Mouse (Mus musculus) forebrain, postnatal 0 days (tissue): ENCODE results near the gene Snrpc. TPM values are rescaled to one million over a fixed set of nuclear protein-coding genes. Genes with fewer than 3 reads are reported as not detected.

Experiments used
- ATAC-seq: fragments of 200-750 bp; cut with Nextera tagmentation; 2 replicates; pipeline ENCODE4 v1.8.0; 2017; ENCODE audit warnings: mild to moderate bottlenecking, moderate library complexity
- DNase-seq: peaks from one replicate; pipeline ENCODE4 v3.0.0-alpha.2; 2015
- H3K27ac ChIP-seq: fragments of 300-500 bp; sonication (generic); 2 replicates; pipeline ENCODE4 v1.5.1; 2014; ENCODE audit warnings: low read depth, mild to moderate bottlenecking, antibody characterized with exemption, low read length, moderate library complexity, mixed read lengths
- H3K27me3 ChIP-seq: fragments of 300-500 bp; sonication (generic); 2 replicates; pipeline ENCODE4 v1.6.1; 2014; ENCODE audit warnings: mild to moderate bottlenecking, low read length, mixed read lengths; ENCODE audit not compliant: insufficient read depth
- H3K36me3 ChIP-seq: fragments of 300-500 bp; sonication (generic); 2 replicates; pipeline ENCODE4 v1.6.1; 2014; ENCODE audit warnings: mild to moderate bottlenecking, moderate library complexity; ENCODE audit not compliant: insufficient read depth
- H3K4me1 ChIP-seq: fragments of 300-500 bp; sonication (generic); 2 replicates; pipeline ENCODE4 v1.6.1; 2014; ENCODE audit warnings: antibody characterized with exemption; ENCODE audit not compliant: insufficient read depth
- H3K4me2 ChIP-seq: fragments of 300-500 bp; sonication (generic); 2 replicates; pipeline ENCODE4 v1.6.1; 2014; ENCODE audit warnings: low read depth, mild to moderate bottlenecking, moderate library complexity
- H3K4me3 ChIP-seq: fragments of 300-500 bp; sonication (generic); 2 replicates; pipeline ENCODE4 v1.5.1; 2014; ENCODE audit warnings: low read depth, low read length, mixed read lengths
- H3K9ac ChIP-seq: fragments of 300-500 bp; sonication (generic); 2 replicates; pipeline ENCODE4 v1.6.1; 2014; ENCODE audit warnings: mild to moderate bottlenecking
- H3K9me3 ChIP-seq: fragments of 300-500 bp; sonication (generic); 2 replicates; pipeline ENCODE4 v1.6.1; 2016; ENCODE audit warnings: low read length
- CTCF ChIP-seq: sonication (generic); IDR thresholded peaks from 2 replicates; pipeline ENCODE4 v1.5.1; 2016; ENCODE audit warnings: antibody characterized with exemption, control low read depth, low read depth
- WGBS: fragments of 180-500 bp; shearing (Covaris S2); extraction: QIAGEN DNeasy Blood & Tissue Kit; methylation state at CpG from one replicate; pipeline ENCODE4 v1.1.7; 2014; 5-methylcytosine and 5-hydroxymethylcytosine counted together
- polyA plus RNA-seq: library from polyadenylated mRNA; unstranded; fragments of >200 nt; fragmentation: Nextera tagmentation; extraction: Ambion mirVana; gene quantifications from 2 replicates; pipeline ENCODE4 v1.2.1, GENCODE M21; 2015
- total RNA-seq: library from RNA; depleted of rRNA; stranded (reverse); fragments of >200 nt; gene quantifications from 2 replicates; pipeline ENCODE4 v1.2.3, GENCODE M21; 2014

Gene Snrpc
- total and polyA plus RNA-seq, 2 experiments from 2014 or later, result 137 to 259 TPM

DNA sequence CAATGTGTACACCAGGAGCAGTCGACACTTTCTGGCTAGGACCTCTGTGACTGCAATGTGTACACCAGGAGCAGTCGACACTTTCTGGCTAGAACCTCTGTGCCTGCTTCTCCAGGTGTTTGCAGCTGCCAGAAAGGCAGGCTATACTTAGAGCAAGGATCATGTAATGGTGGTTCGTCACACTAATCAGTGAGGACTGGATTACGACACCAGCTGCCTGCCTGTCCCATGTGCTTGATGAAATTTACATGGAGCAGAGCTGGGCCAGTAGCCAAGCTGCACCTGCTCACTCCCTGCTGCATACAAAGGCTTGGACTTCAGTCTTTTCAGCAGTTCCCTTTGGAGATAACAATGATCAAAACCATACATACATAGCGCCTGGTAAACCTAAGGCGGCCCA, 41.2 kb upstream of the Snrpc start:
- no peaks in the 10 kb centered on the region for H3K27me3 ChIP-seq
- H3K27ac ChIP-seq, result peak overlapping the region; percentile 74
- TF ChIP-seq CTCF, result no peak
- 0 out of 2 replicates have a peak overlapping the region, but pooled peaks have one; percentile 11 for H3K4me2 ChIP-seq
- no peaks in the 10 kb centered on the region for H3K36me3 ChIP-seq
- no peak overlapping the region for H3K4me3 ChIP-seq
- no peaks in the 10 kb centered on the region for H3K9me3 ChIP-seq
- peaks cover 19% of the 10 kb centered on the region for H3K4me1 ChIP-seq
- ATAC-seq (peak; percentile 77), DNase-seq (peak; percentile 73)
- H3K9ac ChIP-seq, result 0 out of 2 replicates have a peak overlapping the region, but pooled peaks have one; percentile 1
- WGBS, result 18% methylated on average over 6 of the region's 6 CpGs

DNA sequence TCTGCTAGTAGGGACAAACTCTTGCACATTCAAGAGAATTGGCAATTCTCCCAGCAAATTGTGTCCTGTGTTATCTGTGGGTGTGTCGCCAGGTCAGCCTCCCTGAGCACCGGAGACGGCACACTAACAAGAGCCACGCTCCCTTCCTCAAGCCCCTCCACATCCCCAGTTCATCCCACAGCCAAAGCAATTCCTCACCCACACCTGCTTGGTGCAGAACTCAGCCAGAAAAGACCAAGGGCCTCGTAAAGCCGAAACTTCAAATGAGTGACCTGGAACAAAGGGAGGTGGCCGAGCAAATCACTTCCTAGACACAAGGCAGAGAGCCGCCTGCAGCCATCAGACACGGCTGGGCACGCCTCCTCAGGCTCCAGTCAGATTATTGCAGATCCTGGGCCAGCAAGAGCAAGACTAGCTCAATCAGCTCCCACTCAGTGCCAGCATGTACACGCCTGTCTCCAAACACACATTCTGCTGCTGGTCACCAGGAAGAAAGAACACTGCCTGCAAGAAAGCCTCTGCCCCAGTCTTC, 40.5 kb upstream of the Snrpc start:
- Histone ChIP-seq H3K4me2 (peak overlapping the region; percentile 11; the same call in 1 of the 2 replicates), H3K4me3 (no peak overlapping the region), H3K36me3 (no peaks in the 10 kb centered on the region), H3K9me3 (no peaks in the 10 kb centered on the region), H3K27ac (peak overlapping the region; percentile 74), H3K9ac (0 out of 2 replicates have a peak overlapping the region, but pooled peaks have one; percentile 1), H3K27me3 (no peaks in the 10 kb centered on the region), H3K4me1 (peaks cover 19% of the 10 kb centered on the region)
- ATAC-seq (peak; percentile 78), DNase-seq (peak; percentile 45)
- WGBS, result 8% methylated on average over 11 of the region's 11 CpGs
- no peak for TF ChIP-seq CTCF

DNA sequence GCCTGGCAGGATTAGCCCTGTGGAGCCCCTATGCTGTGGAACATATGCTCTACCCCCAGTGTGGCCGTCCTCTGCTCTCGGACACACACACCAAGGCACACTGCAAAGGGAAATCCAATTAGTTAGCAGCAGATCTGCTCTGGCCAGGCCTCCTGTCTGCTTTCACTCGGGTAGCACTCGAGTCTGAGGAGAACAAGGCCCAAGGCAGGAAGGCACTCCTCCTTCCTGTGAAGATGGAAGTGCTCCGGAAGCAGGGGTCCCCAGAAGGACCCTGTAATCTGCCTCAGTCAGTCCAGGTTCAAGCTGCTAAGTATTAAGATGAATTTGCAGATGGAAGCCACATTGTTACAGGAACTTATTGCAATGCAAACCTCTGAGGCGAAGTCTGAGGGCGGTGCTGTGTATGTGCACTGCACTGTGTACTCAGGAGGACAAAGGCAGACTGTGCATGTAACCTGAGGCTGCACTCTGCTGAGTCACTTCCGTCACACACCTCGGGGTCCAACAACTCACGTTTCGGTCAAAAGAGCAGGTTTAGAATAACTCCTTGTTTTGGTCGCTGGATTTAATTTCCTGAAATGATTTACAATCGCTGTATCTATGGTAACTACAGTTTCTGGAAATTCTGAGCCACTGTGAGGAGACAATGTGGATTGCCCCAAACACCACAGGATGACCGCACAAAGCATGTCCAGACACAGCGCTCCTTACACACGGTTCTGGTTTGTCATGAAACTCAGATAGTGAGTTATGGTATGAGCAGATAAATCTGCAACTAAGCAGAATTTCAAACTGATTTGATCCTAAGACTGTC, 38.0 kb upstream of the Snrpc start:
- 55% methylated on average over 16 of the region's 16 CpGs for WGBS
- no peak for TF ChIP-seq CTCF
- Histone ChIP-seq H3K27me3 (no peaks in the 10 kb centered on the region), H3K9ac (no peak overlapping the region), H3K4me2 (no peak overlapping the region), H3K36me3 (no peaks in the 10 kb centered on the region), H3K27ac (peak overlapping the region; percentile 35; the same call in 1 of the 2 replicates), H3K9me3 (no peaks in the 10 kb centered on the region), H3K4me1 (peaks cover 19% of the 10 kb centered on the region), H3K4me3 (no peak overlapping the region)
- DNase-seq (no peak), ATAC-seq (no peak)

DNA sequence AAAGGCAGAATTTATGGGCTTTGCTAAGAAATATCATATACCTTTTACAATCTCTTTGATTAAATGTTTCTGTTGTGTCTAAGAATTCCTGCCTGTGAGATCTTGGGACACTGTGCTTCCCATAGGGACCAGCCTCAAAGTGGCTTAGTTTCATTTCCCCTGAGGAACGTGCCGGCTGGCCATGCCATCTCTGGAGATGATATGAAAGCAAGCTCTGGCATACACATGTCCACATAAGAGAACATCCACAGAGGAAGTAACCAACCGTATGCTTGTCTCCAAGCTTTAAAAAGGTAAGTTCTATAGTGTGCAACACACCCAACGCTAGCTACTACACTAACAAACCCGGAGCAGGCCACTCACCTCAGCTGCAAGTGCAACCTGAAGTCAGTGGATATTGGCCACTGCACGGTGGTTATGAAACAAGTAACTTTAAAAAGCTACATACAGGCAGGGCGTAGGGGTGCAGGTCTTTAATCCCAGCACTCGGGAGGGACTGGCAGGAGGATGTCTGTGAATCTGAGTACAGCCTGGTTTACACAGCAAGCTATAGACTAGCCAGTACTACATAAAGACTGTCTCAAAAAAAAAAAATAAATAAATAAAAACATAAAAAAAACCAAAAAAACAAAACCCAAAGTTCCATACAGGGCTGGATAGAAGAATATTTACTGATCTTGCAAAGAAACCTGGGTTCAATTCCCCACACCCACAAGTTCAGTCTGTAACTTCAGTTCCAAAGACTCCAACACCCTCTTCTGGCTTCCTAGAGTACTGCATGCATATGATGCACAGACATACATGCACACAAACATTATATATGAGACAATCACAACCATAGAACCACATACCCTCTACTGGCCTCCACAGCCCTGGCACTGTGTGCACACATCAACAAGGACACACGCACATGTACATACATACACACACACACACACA, 37.0 kb upstream of the Snrpc start:
- Histone ChIP-seq H3K27ac (no peak overlapping the region), H3K4me2 (no peak overlapping the region), H3K9me3 (no peaks in the 10 kb centered on the region), H3K36me3 (no peaks in the 10 kb centered on the region), H3K4me3 (no peak overlapping the region), H3K27me3 (no peaks in the 10 kb centered on the region), H3K4me1 (peaks cover 18% of the 10 kb centered on the region), H3K9ac (no peak overlapping the region)
- WGBS, result 89% methylated on average over 9 of the region's 9 CpGs
- no peak for ATAC-seq
- peak; percentile 35 for TF ChIP-seq CTCF
- no peak for DNase-seq

DNA sequence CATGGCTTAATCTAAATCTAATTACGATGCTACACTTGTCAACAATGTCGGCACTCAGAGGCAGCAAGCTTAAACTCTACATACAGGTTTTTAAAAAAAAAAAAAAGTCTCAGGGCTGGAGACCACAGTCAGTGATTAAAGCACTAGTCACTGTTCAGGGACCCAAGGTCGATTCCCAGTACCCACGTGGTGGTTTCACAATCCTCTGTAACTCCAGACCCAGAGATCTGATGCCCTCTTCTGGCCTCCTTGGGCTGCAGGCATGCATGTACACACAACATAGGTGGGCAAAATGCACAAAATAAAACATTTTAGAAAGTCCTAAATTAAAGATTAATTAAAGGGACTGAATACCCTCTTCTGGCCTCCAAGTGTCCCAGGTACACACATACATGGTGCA, 34.2 kb upstream of the Snrpc start:
- DNase-seq (no peak), ATAC-seq (no peak)
- H3K9ac ChIP-seq, result no peak overlapping the region
- no peak overlapping the region for H3K4me3 ChIP-seq
- H3K4me1 ChIP-seq, result no peaks in the 10 kb centered on the region
- TF ChIP-seq CTCF, result no peak
- no peaks in the 10 kb centered on the region for H3K9me3 ChIP-seq
- no peaks in the 10 kb centered on the region for H3K36me3 ChIP-seq
- no peak overlapping the region for H3K27ac ChIP-seq
- 77% methylated on average over 4 of the region's 4 CpGs for WGBS
- no peak overlapping the region for H3K4me2 ChIP-seq
- no peaks in the 10 kb centered on the region for H3K27me3 ChIP-seq

DNA sequence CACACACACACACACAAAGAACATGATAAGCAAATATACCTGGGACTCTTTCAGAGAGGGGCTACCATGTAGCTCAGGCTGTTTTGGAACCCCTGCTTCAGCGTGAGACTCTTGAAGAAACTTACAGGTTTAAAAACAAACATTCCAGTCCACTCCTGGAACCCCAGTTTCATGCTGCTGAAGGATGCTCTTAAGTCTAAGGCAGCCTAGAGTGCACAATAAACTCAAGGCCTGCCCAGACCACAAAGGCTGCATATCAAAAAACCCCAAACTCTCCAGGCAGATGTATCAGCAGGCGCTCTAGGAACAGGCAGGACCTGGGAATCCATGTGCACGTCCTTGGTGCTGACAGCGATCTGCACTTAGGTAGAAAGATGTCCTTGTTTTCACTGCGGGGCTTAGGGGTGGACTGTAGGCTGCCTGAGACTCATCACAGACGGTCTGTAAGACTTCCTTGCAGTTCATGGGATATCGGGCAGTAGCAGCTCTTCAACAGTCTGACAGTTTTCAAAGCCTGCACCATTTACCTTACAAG, 33.7 kb upstream of the Snrpc start:
- Histone ChIP-seq H3K4me2 (no peak overlapping the region), H3K36me3 (no peaks in the 10 kb centered on the region), H3K27ac (no peak overlapping the region), H3K9me3 (no peaks in the 10 kb centered on the region), H3K4me3 (no peak overlapping the region), H3K27me3 (no peaks in the 10 kb centered on the region), H3K4me1 (no peaks in the 10 kb centered on the region), H3K9ac (no peak overlapping the region)
- no peak for TF ChIP-seq CTCF
- DNase-seq (no peak), ATAC-seq (no peak)
- 92% methylated on average over 7 of the region's 7 CpGs for WGBS
